Mouse (Mus musculus): ENCODE measurements around the gene Pex1.
A peak's percentile ranks its signal among the peaks of the same experiment; 100 is the strongest.
"Not testable (repeated sequence)": the region's sequence is repeated elsewhere in the genome, so short reads cannot be mapped to it uniquely, and the experiment has no call there.

Pex1 gene

GRCm38 (mm10) chr5:3595693-3596398 lies at the start of gene Pex1:
Gene Pex1, plus strand, starts transcription at chr5:3596066.
- peak; percentile 94 for DNase-seq

- DNase-seq, result no peak
Observed at GRCm38 (mm10) chr5:3546226-3546625, 49.6 kb upstream of the Pex1 start.

GRCm38 (mm10) chr5:3551481-3551880 lies 44.4 kb upstream of the Pex1 start:
- no peak for DNase-seq

- DNase-seq, result no peak
Observed at GRCm38 (mm10) chr5:3554198-3554597, 41.7 kb upstream of the Pex1 start.

GRCm38 (mm10) chr5:3571266-3571665 lies 24.6 kb upstream of the Pex1 start, which contains the start of gene 1700109H08Rik:
Gene 1700109H08Rik, plus strand, starts transcription at chr5:3571566.
- DNase-seq, result no peak

GRCm38 (mm10) chr5:3574825-3575224 lies 21.0 kb upstream of the Pex1 start:
- no peak for DNase-seq

GRCm38 (mm10) chr5:3577939-3578338 lies 17.9 kb upstream of the Pex1 start:
- DNase-seq, result no peak

GRCm38 (mm10) chr5:3579066-3579465 lies 16.8 kb upstream of the Pex1 start:
- DNase-seq, result no peak

GRCm38 (mm10) chr5:3596399-3596766 lies 517 bp downstream of the Pex1 start, which contains the start of gene Rbm48:
Gene Rbm48, minus strand, starts transcription at chr5:3596585.
- DNase-seq, result peak; percentile 81

- no peak for DNase-seq
Observed at GRCm38 (mm10) chr5:3597171-3597570, 1.3 kb downstream of the Pex1 start.

GRCm38 (mm10) chr5:3598766-3599165 lies 2.9 kb downstream of the Pex1 start:
- DNase-seq, result no peak

- DNase-seq, result no peak
Observed at GRCm38 (mm10) chr5:3600298-3600697, 4.4 kb downstream of the Pex1 start.

- DNase-seq, result no peak
Observed at GRCm38 (mm10) chr5:3600790-3601189, 4.9 kb downstream of the Pex1 start.

- no peak for DNase-seq
Observed at GRCm38 (mm10) chr5:3607114-3607513, 11.2 kb downstream of the Pex1 start.

- no peak for DNase-seq
Observed at GRCm38 (mm10) chr5:3609241-3609640, 13.4 kb downstream of the Pex1 start.

- not testable (repeated sequence) for DNase-seq
Observed at GRCm38 (mm10) chr5:3611835-3612234, 16.0 kb downstream of the Pex1 start.

- no peak for DNase-seq
Observed at GRCm38 (mm10) chr5:3620486-3620885, 24.6 kb downstream of the Pex1 start.

GRCm38 (mm10) chr5:3630055-3630454 lies 34.2 kb downstream of the Pex1 start:
- DNase-seq, result no peak

- no peak for DNase-seq
Observed at GRCm38 (mm10) chr5:3631512-3632271, 35.8 kb downstream of the Pex1 start.

- no peak for DNase-seq
Observed at GRCm38 (mm10) chr5:3632285-3632684, 36.4 kb downstream of the Pex1 start.

- DNase-seq, result no peak
Observed at GRCm38 (mm10) chr5:3633315-3633714, 37.4 kb downstream of the Pex1 start.

GRCm38 (mm10) chr5:3633951-3634350 lies 38.1 kb downstream of the Pex1 start:
- no peak for DNase-seq

GRCm38 (mm10) chr5:3635286-3635685 lies 39.4 kb downstream of the Pex1 start:
- DNase-seq, result no peak

- DNase-seq, result no peak
Observed at GRCm38 (mm10) chr5:3644621-3645020, 48.8 kb downstream of the Pex1 start.

Data from liver (tissue).